Mouse (Mus musculus): ENCODE measurements around the gene Pafah1b3. TPM values are rescaled to one million over a fixed set of nuclear protein-coding genes. Genes with fewer than 3 reads are reported as not detected.

Pafah1b3 gene
- polyA plus RNA-seq, 1 experiment from 2014 or later = 157 TPM

DNA sequence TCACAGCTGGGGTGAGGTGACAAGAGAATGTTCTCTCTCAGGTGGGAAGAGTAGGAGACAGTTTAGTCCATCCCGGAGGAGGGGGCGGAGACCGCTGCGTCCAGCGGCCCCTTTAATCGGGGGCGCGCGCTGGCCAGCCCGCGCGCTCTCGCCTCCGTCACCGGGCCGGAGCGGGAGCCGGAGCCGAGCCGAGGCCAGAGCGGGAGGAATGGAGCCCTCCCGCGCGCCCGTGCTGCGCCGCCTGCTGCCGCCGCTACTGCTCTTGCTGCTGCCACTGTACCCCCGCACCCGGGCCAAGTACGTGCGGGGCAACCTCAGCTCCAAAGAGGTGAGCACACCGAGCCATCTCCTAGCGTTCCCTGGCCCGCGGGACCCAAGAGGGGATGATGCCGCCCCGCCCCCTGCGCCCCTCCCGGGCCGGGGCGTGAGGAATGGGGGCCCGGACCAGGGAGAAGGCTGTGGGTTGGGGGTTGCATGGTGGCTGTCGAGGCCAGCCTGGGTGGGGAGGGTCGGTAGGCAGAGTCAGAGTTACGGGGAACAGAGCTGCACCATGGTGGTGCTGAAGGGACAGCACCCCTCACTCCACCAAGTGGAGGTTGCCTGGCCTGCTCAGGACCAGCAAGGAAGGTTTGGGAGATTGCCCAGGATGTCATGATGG lies 8.3 kb upstream of the Pafah1b3 start, which contains the start of gene Tmem145:
Gene Tmem145, plus strand, starts transcription at position 151 of the 658 bp plus-strand sequence.
- POLR2A ChIA-PET = no interaction called here
- peaks cover 12% of the 10 kb centered on the region for H3K27me3 ChIP-seq
- TF ChIP-seq CTCF (IDR thresholded peaks at IDR 0.05) = no peak
- ATAC-seq (peak; percentile 59), DNase-seq (ENCODE audit: low read depth, low spot score) (no peak)
- CTCF ChIA-PET = interaction anchor here (1.5 to 2.7 kb wide), 2 partner anchors 8 to 10 kb away, joined by 4 to 9 read pairs; partner anchors contain the start of genes Megf8 and Pafah1b3
- in situ Hi-C loops (cut with MboI; ENCODE audit: low pct_unique_long_range_greater_than_20kb) = no loop called here

DNA sequence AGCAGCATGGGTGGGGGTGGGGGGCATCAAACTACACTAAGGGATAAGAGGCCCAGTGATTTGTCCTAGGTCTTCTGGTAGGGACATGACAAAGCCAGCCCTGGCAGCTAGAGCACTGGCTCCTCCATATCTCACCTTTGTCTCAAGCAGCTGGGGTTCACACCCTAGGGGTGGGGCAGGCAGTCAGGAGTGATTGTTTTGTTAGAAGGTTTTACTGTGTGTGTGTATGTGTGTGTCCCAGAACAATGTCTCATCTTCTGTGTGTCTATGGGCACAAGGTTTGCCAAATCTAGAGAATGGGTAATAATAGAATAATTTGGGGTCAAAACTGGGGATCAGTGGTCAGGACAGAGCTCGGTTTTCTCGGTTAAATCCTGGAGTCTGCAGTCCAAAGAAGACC lies 7.7 kb upstream of the Pafah1b3 start:
- H3K27me3 ChIP-seq = peaks cover 12% of the 10 kb centered on the region
- ChIA-PET POLR2A (no interaction called here), CTCF (interaction anchor here (0.7 to 2.7 kb wide), 3 partner anchors 9 to 64 kb away, joined by 3 to 9 read pairs (median 3); partner anchors contain the start of gene Megf8)
- DNase-seq (ENCODE audit: low read depth, low spot score) (no peak), ATAC-seq (no peak)
- TF ChIP-seq CTCF (IDR thresholded peaks at IDR 0.05) = no peak
- in situ Hi-C loops (cut with MboI; ENCODE audit: low pct_unique_long_range_greater_than_20kb) = no loop called here

- no peak for TF ChIP-seq CTCF (IDR thresholded peaks at IDR 0.05)
- POLR2A ChIA-PET = no interaction called here
- in situ Hi-C loops (cut with MboI; ENCODE audit: low pct_unique_long_range_greater_than_20kb) = no loop called here
- DNase-seq (ENCODE audit: low read depth, low spot score) (no peak), ATAC-seq (no peak)
- CTCF ChIA-PET = no interaction called here
- H3K27me3 ChIP-seq = peaks cover 12% of the 10 kb centered on the region
Observed at GRCm38 (mm10) chr7:25303685-25304006, 5.9 kb upstream of the Pafah1b3 start.

GRCm38 (mm10) chr7:25303003-25303684 lies 5.4 kb upstream of the Pafah1b3 start:
- in situ Hi-C loops (cut with MboI; ENCODE audit: low pct_unique_long_range_greater_than_20kb) = no loop called here
- CTCF ChIA-PET = interaction anchor here (3.4 kb wide), 1 partner anchor 13 kb away, joined by 14 read pairs; the partner anchor contains the start of gene Megf8
- POLR2A ChIA-PET = no interaction called here
- TF ChIP-seq CTCF (IDR thresholded peaks at IDR 0.05) = no peak
- DNase-seq (ENCODE audit: low read depth, low spot score) (no peak), ATAC-seq (no peak)
- peaks cover 12% of the 10 kb centered on the region for H3K27me3 ChIP-seq

DNA sequence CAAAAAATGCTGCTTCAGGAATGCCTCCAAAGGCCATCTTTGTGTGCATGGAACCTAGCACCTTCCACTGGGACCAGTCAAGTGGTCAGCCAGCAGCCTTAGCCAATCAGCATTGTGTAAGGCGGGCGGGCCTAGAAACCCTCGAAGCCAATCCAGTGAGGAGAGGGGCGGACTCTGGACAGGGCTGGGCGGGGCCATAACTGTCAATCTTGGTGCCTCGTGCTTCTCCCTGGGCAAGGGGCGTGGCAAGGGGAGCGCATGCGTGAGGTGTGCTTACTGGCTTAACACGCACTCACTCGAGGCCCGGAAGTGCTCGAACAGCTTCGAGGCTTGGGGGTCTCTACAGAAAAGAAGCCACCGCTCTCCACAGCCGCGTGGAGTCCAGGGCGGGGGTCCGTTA lies 3.3 kb upstream of the Pafah1b3 start, which contains the start of gene Prr19:
Gene Prr19, plus strand, starts transcription at position 349 of the 400 bp plus-strand sequence.
- CTCF ChIA-PET = interaction anchor here (0.8 to 3.4 kb wide), 2 partner anchors 9 to 15 kb away, joined by 3 to 14 read pairs; partner anchors contain the start of gene Megf8
- TF ChIP-seq CTCF (IDR thresholded peaks at IDR 0.05) = no peak
- DNase-seq (ENCODE audit: low read depth, low spot score) = no peak
- in situ Hi-C loops (cut with MboI; ENCODE audit: low pct_unique_long_range_greater_than_20kb) = no loop called here
- POLR2A ChIA-PET = no interaction called here
- ATAC-seq = no peak
- peaks cover 4% of the 10 kb centered on the region for H3K27me3 ChIP-seq

GRCm38 (mm10) chr7:25296945-25297453 lies 787 bp downstream of the Pafah1b3 start:
- no peak for ATAC-seq

GRCm38 (mm10) chr7:25294960-25295722 lies 2.6 kb downstream of the Pafah1b3 start:
- DNase-seq (ENCODE audit: low read depth, low spot score) = no peak
- no peak for TF ChIP-seq CTCF (IDR thresholded peaks at IDR 0.05)
- in situ Hi-C loops (cut with MboI; ENCODE audit: low pct_unique_long_range_greater_than_20kb) = no loop called here
- ChIA-PET POLR2A (no interaction called here), CTCF (interaction anchor here (1.1 to 1.4 kb wide), 4 partner anchors 19 to 95 kb away, joined by 3 to 5 read pairs (median 4); partner anchors contain the start of gene Megf8)
- no peak for ATAC-seq
- no peaks in the 10 kb centered on the region for H3K27me3 ChIP-seq

More at GRCm38 (mm10) chr7:25296945-25297453, 787 bp downstream of the Pafah1b3 start:
- no peaks in the 10 kb centered on the region for H3K27me3 ChIP-seq
- TF ChIP-seq CTCF (IDR thresholded peaks at IDR 0.05) = no peak
- no peak for DNase-seq (ENCODE audit: low read depth, low spot score)
- in situ Hi-C loops (cut with MboI; ENCODE audit: low pct_unique_long_range_greater_than_20kb) = no loop called here
- ChIA-PET POLR2A (interaction anchor here (1.1 kb wide), 2 partner anchors 16 to 17 kb away, joined by 3 to 5 read pairs; no protein-coding TSS in a partner anchor), CTCF (interaction anchor here (0.9 to 2.0 kb wide), 7 partner anchors 8 to 105 kb away, joined by 3 to 17 read pairs (median 4); partner anchors contain the start of gene Megf8)

DNA sequence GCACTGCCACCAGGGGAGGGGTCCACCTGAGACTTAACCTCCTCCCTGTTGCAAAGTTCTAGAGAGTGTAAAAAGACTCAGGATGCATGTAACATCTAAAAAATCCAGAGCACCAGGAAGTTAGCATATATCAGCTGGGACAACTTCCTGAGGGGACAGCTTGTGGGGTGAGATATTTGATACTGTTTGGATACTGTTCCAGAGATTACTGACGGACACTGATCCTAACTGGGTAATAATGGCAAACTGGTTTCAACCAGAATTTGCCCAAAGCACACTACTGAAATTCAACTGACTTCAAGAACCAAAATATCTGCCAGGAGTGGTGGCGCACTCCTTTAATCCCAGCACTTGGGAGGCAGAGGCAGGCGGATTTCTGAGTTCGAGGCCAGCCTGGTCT lies 3.3 kb downstream of the Pafah1b3 start:
- DNase-seq (ENCODE audit: low read depth, low spot score) (no peak), ATAC-seq (no peak)
- no peak for TF ChIP-seq CTCF (IDR thresholded peaks at IDR 0.05)
- POLR2A ChIA-PET = no interaction called here
- no peaks in the 10 kb centered on the region for H3K27me3 ChIP-seq
- CTCF ChIA-PET = interaction anchor here (1.1 to 1.4 kb wide), 2 partner anchors 19 to 22 kb away, joined by 3 read pairs; partner anchors contain the start of gene Megf8
- in situ Hi-C loops (cut with MboI; ENCODE audit: low pct_unique_long_range_greater_than_20kb) = no loop called here

DNA sequence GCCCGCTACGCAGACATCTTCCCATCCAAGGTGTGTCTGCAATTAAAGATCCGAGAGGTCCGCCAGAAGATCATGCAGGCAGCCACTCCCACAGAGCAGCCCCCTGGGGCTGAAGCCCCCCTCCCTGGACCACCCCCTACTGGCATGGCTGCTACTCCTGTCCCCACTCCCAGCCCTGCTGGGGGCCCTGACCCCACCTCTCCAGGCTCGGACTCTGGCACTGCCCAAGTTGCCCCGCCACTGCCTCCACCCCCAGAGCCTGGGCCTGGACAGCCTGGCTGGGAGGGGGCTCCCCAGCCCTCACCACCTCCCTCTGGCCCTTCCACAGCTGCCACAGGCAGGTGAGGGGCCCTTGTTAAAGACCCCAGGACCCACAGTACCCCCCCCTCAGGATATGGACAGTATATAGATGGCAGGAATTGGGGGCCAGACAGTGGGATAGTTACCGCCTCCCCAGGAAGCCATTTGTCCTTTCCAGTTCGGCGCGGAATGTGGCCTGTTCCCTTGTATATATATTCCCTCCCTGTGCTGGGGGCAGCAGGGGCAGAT lies 4.5 kb downstream of the Pafah1b3 start:
- POLR2A ChIA-PET = interaction anchor here (3.2 kb wide), 1 partner anchor 9 kb away, joined by 10 read pairs; no protein-coding TSS in a partner anchor
- in situ Hi-C loops (cut with MboI; ENCODE audit: low pct_unique_long_range_greater_than_20kb) = no loop called here
- CTCF ChIA-PET = interaction anchor here (1.3 to 1.4 kb wide), 2 partner anchors 20 to 28 kb away, joined by 3 read pairs; no protein-coding TSS in a partner anchor

More for the DNA sequence above, 4.5 kb downstream of the Pafah1b3 start:
- DNase-seq (ENCODE audit: low read depth, low spot score) (no peak), ATAC-seq (no peak)
- TF ChIP-seq CTCF (IDR thresholded peaks at IDR 0.05) = no peak
- H3K27me3 ChIP-seq = no peaks in the 10 kb centered on the region

Data from Patski (cell line).